Mouse (Mus musculus) myocyte (in vitro differentiated cells): ENCODE results near the gene Sod1. TPM values are rescaled to one million over a fixed set of nuclear protein-coding genes. Genes with fewer than 3 reads are reported as not detected.

ENCODE experiments used
- H3K27me3 ChIP-seq: one replicate; pipeline ENCODE4 v1.6.1; 2011; ENCODE audit not compliant: control insufficient read depth, insufficient read depth, insufficient read length
- H3K36me3 ChIP-seq: one replicate; pipeline ENCODE4 v1.6.1; 2011; ENCODE audit not compliant: control insufficient read depth, insufficient read depth
- H3K4me2 ChIP-seq: one replicate; pipeline ENCODE4 v1.6.1; 2011; ENCODE audit warnings: low read depth, control low read depth
- H3K4me3 ChIP-seq: one replicate; pipeline ENCODE4 v1.5.1; 2011; ENCODE audit warnings: mild to moderate bottlenecking, control low read depth, moderate library complexity
- H3K79me2 ChIP-seq: one replicate; pipeline ENCODE4 v1.6.1; 2011; ENCODE audit not compliant: control insufficient read depth, insufficient read depth
- H3ac ChIP-seq: one replicate; pipeline ENCODE4 v1.6.1; 2011; ENCODE audit not compliant: control insufficient read depth, insufficient read length
- CEBPB ChIP-seq: IDR thresholded peaks from 2 replicates; pipeline ENCODE4 v1.6.1; 2011; ENCODE audit warnings: mild to moderate bottlenecking, moderate library complexity; ENCODE audit not compliant: poor library complexity, insufficient read depth, severe bottlenecking
- E2F4 ChIP-seq: IDR thresholded peaks from one replicate; pipeline ENCODE4 v1.6.1; 2011; ENCODE audit warnings: mild to moderate bottlenecking, control low read depth, moderate library complexity; ENCODE audit not compliant: insufficient read depth
- MAX ChIP-seq: IDR thresholded peaks from one replicate; pipeline ENCODE4 v1.6.1; 2011; ENCODE audit warnings: low read depth, mild to moderate bottlenecking, control low read depth
- MYOD1 ChIP-seq, 3 experiments: IDR thresholded peaks; one replicate each; pipeline ENCODE4 v1.6.1; 2011; ENCODE audit warnings: control low read depth in 2 of 3, low read depth in 2 of 3, mild to moderate bottlenecking in 2 of 3, moderate library complexity in 1 of 3; ENCODE audit not compliant: insufficient read length in 2 of 3, control insufficient read depth in 1 of 3
- MYOG ChIP-seq, 3 experiments: IDR thresholded peaks; one replicate each; pipeline ENCODE4 v1.6.1; 2011; ENCODE audit warnings: control low read depth in 2 of 3, low read depth in 2 of 3, mild to moderate bottlenecking in 2 of 3; ENCODE audit not compliant: insufficient read length in 2 of 3, control insufficient read depth in 1 of 3, insufficient read depth in 1 of 3
- POLR2A ChIP-seq: IDR thresholded peaks from one replicate; pipeline ENCODE4 v1.6.1; 2011; ENCODE audit warnings: low read depth, mild to moderate bottlenecking, control low read depth, moderate library complexity; ENCODE audit not compliant: insufficient read length
- POLR2AphosphoS2 ChIP-seq: IDR thresholded peaks from one replicate; pipeline ENCODE4 v1.6.1; 2011; ENCODE audit warnings: low read depth, control low read depth; ENCODE audit not compliant: insufficient read length
- REST ChIP-seq: IDR thresholded peaks from one replicate; pipeline ENCODE4 v1.6.1; 2011; ENCODE audit warnings: mild to moderate bottlenecking, control low read depth, moderate library complexity; ENCODE audit not compliant: insufficient read depth, insufficient read length
- SRF ChIP-seq: IDR thresholded peaks from one replicate; pipeline ENCODE4 v1.6.1; 2011; ENCODE audit warnings: low read depth; ENCODE audit not compliant: control insufficient read depth, insufficient read length
- TCF12 ChIP-seq: IDR thresholded peaks from one replicate; pipeline ENCODE4 v1.6.1; 2011; ENCODE audit warnings: mild to moderate bottlenecking, control low read depth; ENCODE audit not compliant: poor library complexity, insufficient read depth, severe bottlenecking
- TCF3 ChIP-seq: IDR thresholded peaks from one replicate; pipeline ENCODE4 v1.6.1; 2011; ENCODE audit warnings: low read depth, control low read depth; ENCODE audit not compliant: insufficient read length
- USF1 ChIP-seq: IDR thresholded peaks from one replicate; pipeline ENCODE4 v1.6.1; 2011; ENCODE audit warnings: low read depth, mild to moderate bottlenecking, control low read depth, moderate library complexity
- polyA plus RNA-seq: library from polyadenylated mRNA; unstranded; fragments of >200 nt; fragmentation: generic; extraction: Trizol; gene quantifications from one replicate; pipeline ENCODE4 v1.2.1, GENCODE M21; 2012; ENCODE audit warnings: missing spikeins

The Sod1 gene
- polyA plus RNA-seq = 551 TPM

DNA sequence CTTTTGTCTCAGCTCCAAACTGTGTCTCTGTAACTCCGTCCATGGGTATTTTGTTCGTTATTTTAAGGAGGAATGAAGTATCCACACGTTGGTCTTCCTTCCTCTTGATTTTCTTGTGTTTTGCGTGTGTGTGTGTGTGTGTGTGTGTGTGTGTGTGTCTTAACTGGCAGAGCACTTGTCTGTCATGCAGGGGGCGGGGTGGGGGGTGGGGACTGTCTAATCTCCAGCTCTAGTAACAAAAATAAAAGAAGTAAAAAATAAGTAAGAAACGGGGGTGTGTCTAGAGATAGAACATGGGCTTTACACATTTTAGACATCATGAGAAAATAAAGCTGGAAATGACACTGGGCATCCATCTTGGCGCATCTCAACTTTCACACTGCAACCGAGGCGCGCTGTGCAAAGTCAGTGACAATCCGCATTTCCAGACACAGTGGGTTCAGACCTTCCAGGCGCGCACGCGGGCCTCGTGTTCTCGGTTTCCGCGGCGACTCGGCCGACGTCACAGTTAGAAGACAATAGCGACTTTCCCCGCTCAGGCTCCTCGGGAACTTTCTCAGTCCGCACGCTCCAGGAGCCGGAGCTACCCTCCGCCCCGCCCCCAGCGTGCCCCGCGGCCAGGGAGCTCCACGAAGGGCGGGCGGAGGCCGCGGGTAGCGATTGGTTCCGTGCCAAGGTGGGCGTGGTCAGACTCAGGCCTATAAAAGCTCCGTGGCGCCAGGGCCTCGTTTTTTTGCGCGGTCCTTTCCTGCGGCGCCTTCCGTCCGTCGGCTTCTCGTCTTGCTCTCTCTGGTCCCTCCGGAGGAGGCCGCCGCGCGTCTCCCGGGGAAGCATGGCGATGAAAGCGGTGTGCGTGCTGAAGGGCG is at the start of gene Sod1:
Sod1 (plus strand) TSS at position 729 of the 866 bp plus-strand sequence.
- peak within 1 kb of the TSS; percentile 82 for H3ac ChIP-seq
- peak within 1 kb of the TSS; percentile 99 for H3K4me2 ChIP-seq
- no peaks in the 10 kb centered on the region for H3K27me3 ChIP-seq
- peaks cover 19% of the 10 kb centered on the region for H3K36me3 ChIP-seq
- TF ChIP-seq POLR2AphosphoS2 = peak; percentile 90
- TF ChIP-seq POLR2A = peak; percentile 91
- TF ChIP-seq MAX = no peak
- TF ChIP-seq TCF3 = no peak
- no peak for TF ChIP-seq SRF
- no peak for TF ChIP-seq MYOG (IDR thresholded peaks at IDR 0.05; ENCODE audit: control insufficient read depth in 1 of 3, insufficient read depth in 1 of 3, insufficient read length in 2 of 3, low read depth in 2 of 3)
- peak; percentile 11 for TF ChIP-seq E2F4
- no peak for TF ChIP-seq USF1
- no peak for TF ChIP-seq TCF12
- peaks cover 31% of the 10 kb centered on the region for H3K79me2 ChIP-seq
- peak within 1 kb of the TSS; percentile 80 for H3K4me3 ChIP-seq

DNA sequence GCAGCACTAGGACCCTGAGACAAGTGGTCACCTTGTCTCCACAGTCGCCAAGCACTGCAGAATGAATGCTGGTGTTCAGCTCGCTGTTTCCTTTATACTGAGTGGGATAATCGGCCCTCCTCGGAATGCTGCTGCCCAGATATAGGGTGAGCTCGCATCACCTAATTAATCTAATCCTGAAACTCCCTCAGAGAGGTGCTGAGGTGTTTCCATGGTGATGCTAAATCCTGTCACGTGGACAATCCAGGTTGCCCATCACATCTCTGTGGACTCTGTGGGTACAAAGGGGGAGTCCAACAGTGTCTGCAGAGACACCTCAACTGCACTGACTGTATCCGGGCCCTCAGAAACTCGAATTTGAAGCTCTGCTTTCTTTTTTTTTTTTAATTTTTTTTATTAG is 49.1 kb upstream of the Sod1 start:
- Histone ChIP-seq H3K27me3 (no peaks in the 10 kb centered on the region), H3K4me2 (no peak overlapping the region), H3K79me2 (no peaks in the 10 kb centered on the region), H3ac (no peak overlapping the region), H3K36me3 (no peaks in the 10 kb centered on the region), H3K4me3 (no peak overlapping the region)
- TF ChIP-seq SRF = no peak
- TF ChIP-seq E2F4 = no peak
- no peak for TF ChIP-seq MYOD1 (IDR thresholded peaks at IDR 0.05; ENCODE audit: control insufficient read depth in 1 of 3, insufficient read length in 2 of 3, low read depth in 2 of 3)
- no peak for TF ChIP-seq TCF12
- no peak for TF ChIP-seq TCF3
- no peak for TF ChIP-seq CEBPB
- TF ChIP-seq POLR2A = no peak
- TF ChIP-seq MYOG (IDR thresholded peaks at IDR 0.05; ENCODE audit: control insufficient read depth in 1 of 3, insufficient read depth in 1 of 3, insufficient read length in 2 of 3, low read depth in 2 of 3) = no peak
- no peak for TF ChIP-seq USF1
- no peak for TF ChIP-seq POLR2AphosphoS2
- TF ChIP-seq REST = no peak
- no peak for TF ChIP-seq MAX

DNA sequence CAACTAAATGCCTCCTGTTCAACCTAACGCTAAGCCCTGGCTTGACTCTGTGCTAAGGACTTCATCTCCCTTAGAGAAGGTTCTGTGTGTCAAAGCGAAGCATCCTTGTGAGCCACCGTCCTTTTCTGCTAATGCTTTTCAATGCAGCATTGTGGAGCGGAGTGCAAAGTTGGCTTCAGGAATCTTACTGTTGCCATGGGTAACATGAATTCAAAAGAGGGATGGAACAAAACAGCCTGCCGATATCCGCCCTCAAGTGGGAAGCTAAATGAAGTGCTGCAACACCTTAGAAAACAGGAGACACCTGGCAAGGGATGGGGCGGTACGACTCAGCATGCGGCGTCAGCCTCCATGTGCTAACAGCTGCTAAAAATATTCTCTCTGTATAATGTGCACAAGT is 44.1 kb upstream of the Sod1 start:
- Histone ChIP-seq H3K79me2 (no peaks in the 10 kb centered on the region), H3ac (no peak overlapping the region), H3K36me3 (no peaks in the 10 kb centered on the region), H3K4me3 (no peak overlapping the region), H3K27me3 (no peaks in the 10 kb centered on the region), H3K4me2 (no peak overlapping the region)
- no peak for TF ChIP-seq SRF
- no peak for TF ChIP-seq TCF12
- no peak for TF ChIP-seq REST
- TF ChIP-seq MYOD1 (IDR thresholded peaks at IDR 0.05; ENCODE audit: control insufficient read depth in 1 of 3, insufficient read length in 2 of 3, low read depth in 2 of 3) = no peak
- no peak for TF ChIP-seq MAX
- no peak for TF ChIP-seq POLR2A
- TF ChIP-seq TCF3 = no peak
- no peak for TF ChIP-seq MYOG (IDR thresholded peaks at IDR 0.05; ENCODE audit: control insufficient read depth in 1 of 3, insufficient read depth in 1 of 3, insufficient read length in 2 of 3, low read depth in 2 of 3)
- TF ChIP-seq POLR2AphosphoS2 = no peak
- TF ChIP-seq E2F4 = no peak
- TF ChIP-seq CEBPB = no peak

DNA sequence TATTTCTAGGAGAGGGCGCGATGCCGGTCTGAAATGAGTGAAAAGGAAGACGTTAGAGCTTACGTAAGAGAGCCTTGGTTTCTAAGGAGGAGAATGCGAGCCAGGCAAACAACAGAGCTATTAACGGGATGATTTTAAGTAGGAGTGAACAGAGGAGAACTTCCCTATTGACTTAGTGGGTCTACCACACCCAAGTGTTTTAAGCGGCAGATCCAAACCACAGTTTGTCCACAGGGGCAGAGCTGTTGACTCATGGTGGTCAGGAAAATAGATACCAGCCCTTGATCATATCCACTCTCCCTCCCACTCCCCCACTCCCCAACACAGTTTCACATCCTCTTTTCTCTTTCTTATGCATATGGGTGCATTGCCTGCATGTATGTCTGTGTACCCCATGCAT is 43.1 kb upstream of the Sod1 start:
- no peak overlapping the region for H3K4me3 ChIP-seq
- peak overlapping the region; percentile 6 for H3K4me2 ChIP-seq
- no peak overlapping the region for H3ac ChIP-seq
- TF ChIP-seq TCF3 (no peak), TCF12 (no peak), MYOG (IDR thresholded peaks at IDR 0.05; ENCODE audit: control insufficient read depth in 1 of 3, insufficient read depth in 1 of 3, insufficient read length in 2 of 3, low read depth in 2 of 3) (no peak), USF1 (no peak), SRF (no peak), POLR2AphosphoS2 (no peak), REST (no peak), POLR2A (no peak), MYOD1 (IDR thresholded peaks at IDR 0.05; ENCODE audit: control insufficient read depth in 1 of 3, insufficient read length in 2 of 3, low read depth in 2 of 3) (no peak), E2F4 (no peak), MAX (no peak), CEBPB (no peak)
- no peaks in the 10 kb centered on the region for H3K36me3 ChIP-seq
- no peaks in the 10 kb centered on the region for H3K27me3 ChIP-seq
- H3K79me2 ChIP-seq = no peaks in the 10 kb centered on the region
